Mouse (Mus musculus) kidney, adult 11 months (tissue): ENCODE measurements at regions not wholly inside any gene's neighbourhood (a gene's known extent, or its start where the extent isn't known, plus 50 kb on each side); places are given as distances from the start of the nearest gene placed in this dataset.
A peak's percentile ranks its signal among the peaks of the same experiment; 100 is the strongest.

Experiments used
- DNase-seq: peaks from one replicate; pipeline ENCODE4 v3.0.0; 2022

- no peak for DNase-seq
These were observed 326.0 kb downstream of the Ice1 start for GRCm38 (mm10) chr13:70311226-70312055.

DNA sequence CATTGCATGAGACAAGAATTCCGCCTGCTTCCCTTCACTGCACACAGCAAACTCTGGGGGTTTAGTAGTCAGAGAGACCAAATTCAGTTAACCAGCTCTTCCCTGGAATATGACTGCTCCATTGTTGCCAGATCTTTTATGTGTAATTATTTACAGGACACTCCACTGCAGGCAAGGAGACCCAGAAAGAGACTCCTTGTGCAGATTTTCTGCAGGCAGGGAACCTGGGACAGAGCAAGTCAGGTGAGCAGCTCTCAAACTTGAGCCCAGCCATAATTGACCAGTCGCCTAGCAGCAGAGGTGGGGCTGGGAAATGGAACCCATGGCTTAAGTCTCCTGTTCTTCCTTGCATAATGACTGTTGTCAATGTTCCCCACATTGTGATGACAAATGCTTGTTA lies 324.2 kb downstream of the Ice1 start:
- DNase-seq = no peak

- DNase-seq = no peak
These were observed 313.9 kb downstream of the Ice1 start for GRCm38 (mm10) chr13:70323537-70323936.

- DNase-seq = no peak
These were observed 301.4 kb downstream of the Ice1 start for GRCm38 (mm10) chr13:70336069-70336468.

DNA sequence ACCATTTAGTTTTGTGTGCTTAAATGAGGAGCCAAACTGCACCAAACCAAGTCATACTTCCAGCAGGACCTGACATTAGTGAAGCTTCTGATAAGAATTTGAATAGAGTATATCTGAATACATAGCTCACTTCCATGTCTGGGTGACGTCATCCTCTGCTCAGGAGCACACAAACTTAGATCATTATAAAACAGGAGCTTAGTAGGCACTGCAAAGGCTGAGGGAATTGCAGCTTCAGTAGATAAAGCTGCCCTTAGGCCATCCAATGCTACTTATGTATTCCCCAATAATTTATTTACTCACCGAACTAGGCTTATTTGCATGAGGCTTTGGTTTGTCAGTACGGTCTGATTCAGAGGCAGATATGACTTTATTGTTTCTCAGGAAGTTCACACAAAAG lies 297.0 kb downstream of the Ice1 start:
- DNase-seq = no peak

DNA sequence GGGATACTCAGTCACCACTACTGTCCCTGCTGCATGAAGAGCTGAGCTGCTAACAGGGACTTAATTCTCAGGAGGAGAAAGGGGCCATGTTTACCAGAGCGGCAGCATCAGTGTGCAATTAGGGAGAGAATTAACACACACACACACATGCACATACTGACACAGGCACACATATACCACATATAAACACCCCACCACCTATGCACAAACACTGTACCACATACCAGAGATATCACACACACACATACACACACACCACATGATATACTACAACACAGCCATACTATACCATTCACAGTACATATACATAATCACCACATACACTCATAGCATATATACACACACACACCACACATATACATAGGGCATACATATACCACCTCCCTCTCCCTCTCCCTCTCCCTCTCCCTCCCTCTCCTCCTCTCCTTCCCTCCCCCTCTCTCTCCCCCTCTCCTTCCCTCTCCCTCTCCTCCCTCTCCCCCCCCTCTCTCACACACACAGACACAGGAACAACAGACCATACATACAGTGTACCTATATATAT lies 294.2 kb downstream of the Ice1 start:
- DNase-seq = no peak

DNA sequence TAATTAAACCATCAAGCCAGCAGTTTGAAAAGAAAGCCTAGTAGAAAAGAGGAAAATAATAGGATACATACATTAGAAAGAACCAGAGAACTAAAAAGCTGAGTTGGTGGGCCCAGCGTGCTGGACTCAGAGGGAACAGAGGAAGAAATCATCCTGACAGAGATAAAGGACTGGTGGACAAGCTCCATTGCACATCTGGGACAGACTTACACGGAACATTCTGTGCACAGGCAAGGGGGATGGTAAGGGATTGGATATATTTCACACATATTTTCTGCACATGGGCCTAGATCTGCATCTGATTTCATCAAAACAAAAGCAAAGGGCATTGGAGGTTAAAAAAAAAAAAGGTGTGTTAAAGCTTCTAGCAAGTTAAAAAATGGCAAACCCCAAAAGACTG lies 293.5 kb downstream of the Ice1 start:
- DNase-seq = no peak

DNA sequence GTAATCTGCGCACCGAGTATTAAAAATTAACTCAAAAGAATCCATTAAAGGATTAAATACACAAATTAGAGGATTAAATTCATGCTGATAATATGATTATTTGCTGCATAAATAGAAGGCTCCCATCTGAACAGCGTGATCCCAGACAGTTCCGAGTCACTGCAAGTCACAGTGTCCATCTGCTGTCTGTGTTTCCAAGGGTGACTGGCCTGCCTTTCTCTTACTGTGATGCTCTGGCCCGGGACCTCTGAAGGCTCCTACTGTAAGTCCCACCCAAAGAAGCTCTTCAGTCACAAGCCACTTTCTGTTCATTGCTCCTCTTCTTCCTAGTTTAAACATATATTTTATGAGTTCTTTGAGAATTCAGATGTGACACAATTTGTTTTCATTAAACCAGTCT lies 293.1 kb downstream of the Ice1 start:
- DNase-seq = no peak

GRCm38 (mm10) chr13:70348456-70348855 lies 289.0 kb downstream of the Ice1 start:
- DNase-seq = no peak

- DNase-seq = no peak
These were observed 288.5 kb downstream of the Ice1 start for GRCm38 (mm10) chr13:70348965-70349364.

GRCm38 (mm10) chr13:70369647-70370046 lies 267.8 kb downstream of the Ice1 start:
- no peak for DNase-seq

- DNase-seq = no peak
These were observed 256.7 kb downstream of the Ice1 start for GRCm38 (mm10) chr13:70380772-70381171.

GRCm38 (mm10) chr13:70385292-70385691 lies 252.1 kb downstream of the Ice1 start:
- DNase-seq = no peak

GRCm38 (mm10) chr13:70412788-70413187 lies 224.6 kb downstream of the Ice1 start:
- no peak for DNase-seq

- DNase-seq = no peak
These were observed 219.3 kb downstream of the Ice1 start for GRCm38 (mm10) chr13:70418156-70418555.

GRCm38 (mm10) chr13:70439419-70439818 lies 198.0 kb downstream of the Ice1 start:
- no peak for DNase-seq

DNA sequence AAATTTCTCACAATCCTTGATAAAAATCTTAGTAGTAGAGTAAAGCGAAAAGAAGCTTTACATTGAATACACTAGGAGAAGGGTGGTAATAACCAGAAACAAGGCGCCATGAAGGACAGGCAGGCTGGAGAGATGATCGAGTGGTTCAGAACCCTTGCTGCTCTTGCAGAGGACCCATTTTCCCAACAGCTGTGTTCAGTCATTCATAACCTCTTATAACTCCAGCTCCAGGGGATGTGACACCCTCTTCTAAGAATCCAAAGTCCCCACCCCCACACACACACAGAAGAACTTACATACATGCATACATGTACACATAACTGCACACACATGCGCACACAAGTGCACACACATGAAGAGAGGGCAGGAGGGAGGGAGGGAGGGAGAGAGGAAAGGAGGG lies 190.5 kb downstream of the Ice1 start:
- DNase-seq = no peak

GRCm38 (mm10) chr13:70454592-70455390 lies 182.6 kb downstream of the Ice1 start:
- peak; percentile 4 for DNase-seq

GRCm38 (mm10) chr13:70458406-70458805 lies 179.0 kb downstream of the Ice1 start:
- DNase-seq = no peak

- no peak for DNase-seq
These were observed 172.4 kb downstream of the Ice1 start for GRCm38 (mm10) chr13:70464996-70465395.

GRCm38 (mm10) chr13:70474746-70475145 lies 162.7 kb downstream of the Ice1 start:
- no peak for DNase-seq

DNA sequence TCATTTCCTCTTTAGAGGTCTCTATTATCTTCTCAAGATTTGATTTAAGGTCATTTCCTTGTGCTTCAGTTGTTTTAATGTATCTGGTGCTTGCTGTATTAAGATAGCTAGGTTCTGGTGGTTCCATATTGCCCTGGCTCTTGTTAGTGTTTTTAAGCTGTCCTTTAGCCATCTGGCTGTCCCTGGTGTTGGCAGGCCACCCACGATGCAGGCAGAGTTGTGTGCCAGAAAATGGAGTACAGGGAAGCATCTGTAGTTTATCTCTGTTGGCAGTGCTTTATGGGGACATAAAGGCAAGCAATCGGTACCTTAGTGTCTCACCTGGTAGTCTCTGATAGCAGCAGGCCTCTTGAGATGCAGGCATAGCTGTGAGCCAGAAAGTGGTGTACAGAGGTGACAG lies 162.1 kb downstream of the Ice1 start:
- no peak for DNase-seq

GRCm38 (mm10) chr13:70499302-70499701 lies 138.1 kb downstream of the Ice1 start:
- DNase-seq = no peak
